Mouse (Mus musculus): Measurements from ENCODE around the gene Mrps15. TPM values are rescaled to one million over a fixed set of nuclear protein-coding genes. Genes with fewer than 3 reads are reported as not detected.
A peak's percentile ranks its signal among the peaks of the same experiment; 100 is the strongest.

The Mrps15 gene
- polyA plus RNA-seq, 1 experiment from 2014 or later = 158 TPM

GRCm38 (mm10) chr4:126102061-126102841 lies 55.5 kb downstream of the Mrps15 start:
- Histone ChIP-seq H3K27ac (peak overlapping the region; percentile 67; the same call in 1 of the 2 replicates), H3K9me3 (no peaks in the 10 kb centered on the region), H3K4me3 (no peak overlapping the region), H3K36me3 (0 out of 2 replicates have a peak, but pooled peaks cover 7% of the 10 kb centered on the region), H3K27me3 (no peaks in the 10 kb centered on the region), H3K9ac (no peak overlapping the region), H3K4me1 (peaks cover 20% of the 10 kb centered on the region), H3K4me2 (replicated peaks) (peak overlapping the region; percentile 90)
- no peak for ATAC-seq (ENCODE audit: insufficient number of reproducible peaks, insufficient read depth, low FRiP score, low TSS enrichment)
- WGBS = 48% methylated on average over 7 of the region's 7 CpGs

GRCm38 (mm10) chr4:126103057-126103581 lies 56.4 kb downstream of the Mrps15 start:
- Histone ChIP-seq H3K27me3 (no peaks in the 10 kb centered on the region), H3K9me3 (no peaks in the 10 kb centered on the region), H3K4me3 (peak overlapping the region; percentile 81), H3K4me1 (peaks cover 20% of the 10 kb centered on the region), H3K4me2 (replicated peaks) (peak overlapping the region; percentile 90), H3K36me3 (0 out of 2 replicates have a peak, but pooled peaks cover 7% of the 10 kb centered on the region), H3K27ac (peak overlapping the region; percentile 67), H3K9ac (peak overlapping the region; percentile 34)
- ATAC-seq (ENCODE audit: insufficient number of reproducible peaks, insufficient read depth, low FRiP score, low TSS enrichment) = peak; percentile 32; the same call in 1 of the 2 replicates
- 3% methylated on average over 15 of the region's 15 CpGs for WGBS

GRCm38 (mm10) chr4:126103590-126104068 lies 56.9 kb downstream of the Mrps15 start, which contains the start of gene Stk40:
Gene Stk40, plus strand, starts transcription at chr4:126103957.
- H3K9ac ChIP-seq = peak within 1 kb of the TSS; percentile 76
- H3K27me3 ChIP-seq = no peaks in the 10 kb centered on the region
- H3K4me1 ChIP-seq = peaks cover 20% of the 10 kb centered on the region
- H3K36me3 ChIP-seq = 0 out of 2 replicates have a peak, but pooled peaks cover 4% of the 10 kb centered on the region
- peak within 1 kb of the TSS; percentile 81 for H3K4me3 ChIP-seq
- H3K9me3 ChIP-seq = no peaks in the 10 kb centered on the region
- under 1% methylated on average over 34 of the region's 34 CpGs for WGBS
- H3K27ac ChIP-seq = peak within 1 kb of the TSS; percentile 67
- peak; percentile 91 for ATAC-seq (ENCODE audit: insufficient number of reproducible peaks, insufficient read depth, low FRiP score, low TSS enrichment)
- H3K4me2 ChIP-seq (replicated peaks) = peak within 1 kb of the TSS; percentile 90

- Histone ChIP-seq H3K4me1 (peaks cover 20% of the 10 kb centered on the region), H3K4me3 (peak overlapping the region; percentile 81), H3K36me3 (no peaks in the 10 kb centered on the region), H3K9me3 (no peaks in the 10 kb centered on the region), H3K9ac (peak overlapping the region; percentile 76), H3K27ac (no peak overlapping the region), H3K4me2 (replicated peaks) (peak overlapping the region; percentile 90), H3K27me3 (no peaks in the 10 kb centered on the region)
- WGBS = 3% methylated on average over 34 of the region's 34 CpGs
- ATAC-seq (ENCODE audit: insufficient number of reproducible peaks, insufficient read depth, low FRiP score, low TSS enrichment) = 0 out of 2 replicates have a peak, but pooled peaks have one; percentile 7
Measured at GRCm38 (mm10) chr4:126104261-126105075, 57.7 kb downstream of the Mrps15 start.

Other genes starting within 250 kb of the Mrps15 start
- 0.50 and 0.69 TPM in 2 replicates for gene Csf3r, start 22.4 kb upstream of the Mrps15 start, polyA plus RNA-seq (2016; fragmentation: Nextera tagmentation; extraction: Ambion mirVana)
- gene Oscp1, start 11.6 kb downstream of the Mrps15 start, polyA plus RNA-seq (2016; fragmentation: Nextera tagmentation; extraction: Ambion mirVana) = 15.8 and 21.7 TPM in 2 replicates
- 42.8 and 45.3 TPM in 2 replicates for gene Lsm10, start 49.7 kb downstream of the Mrps15 start, polyA plus RNA-seq (2016; fragmentation: Nextera tagmentation; extraction: Ambion mirVana)
- gene Stk40, start 57.0 kb downstream of the Mrps15 start, polyA plus RNA-seq (2016; fragmentation: Nextera tagmentation; extraction: Ambion mirVana) = 45.7 and 48.0 TPM in 2 replicates
- gene Eva1b, start 100.8 kb downstream of the Mrps15 start, polyA plus RNA-seq (2016; fragmentation: Nextera tagmentation; extraction: Ambion mirVana) = 68.9 and 69.4 TPM in 2 replicates
- gene Sh3d21, start 116.6 kb downstream of the Mrps15 start, polyA plus RNA-seq (2016; fragmentation: Nextera tagmentation; extraction: Ambion mirVana) = 7.0 and 8.4 TPM in 2 replicates
- gene Thrap3, start 155.8 kb downstream of the Mrps15 start, polyA plus RNA-seq (2016; fragmentation: Nextera tagmentation; extraction: Ambion mirVana) = 298 and 302 TPM in 2 replicates
- gene Map7d1, start 209.4 kb downstream of the Mrps15 start, polyA plus RNA-seq (2016; fragmentation: Nextera tagmentation; extraction: Ambion mirVana) = 95.8 and 102 TPM in 2 replicates
- 113 and 115 TPM in 2 replicates for gene Trappc3, start 215.4 kb downstream of the Mrps15 start, polyA plus RNA-seq (2016; fragmentation: Nextera tagmentation; extraction: Ambion mirVana)
- gene Col8a2, start 239.9 kb downstream of the Mrps15 start, polyA plus RNA-seq (2016; fragmentation: Nextera tagmentation; extraction: Ambion mirVana) = 47.6 and 49.8 TPM in 2 replicates

Data from embryonic facial prominence, embryonic 12.5 days (tissue).